Mouse (Mus musculus) thymus, adult 2 months (tissue): ENCODE measurements at regions not wholly inside any gene's neighbourhood (a gene's known extent, or its start where the extent isn't known, plus 50 kb on each side); places are given as distances from the start of the nearest gene placed in this dataset.
A peak's percentile ranks its signal among the peaks of the same experiment; 100 is the strongest.

ENCODE experiments used
- DNase-seq: peaks from one replicate; pipeline ENCODE4 v3.0.0; 2021
- H3K27ac ChIP-seq: fragments of 200-500 bp; 2 replicates; pipeline ENCODE4 v1.5.1; 2012; ENCODE audit warnings: low read length, control low read depth; ENCODE audit not compliant: control insufficient read depth, insufficient read depth
- H3K27me3 ChIP-seq: fragments of 200-500 bp; 2 replicates; pipeline ENCODE4 v1.6.1; 2012; ENCODE audit warnings: mild to moderate bottlenecking, low read length, moderate library complexity, mixed read lengths; ENCODE audit not compliant: control insufficient read depth, insufficient read depth
- H3K36me3 ChIP-seq: fragments of 200-500 bp; 2 replicates; pipeline ENCODE4 v1.6.1; 2012; ENCODE audit warnings: mild to moderate bottlenecking, low read length, moderate library complexity; ENCODE audit not compliant: control insufficient read depth, insufficient read depth
- H3K4me1 ChIP-seq: fragments of 200-500 bp; replicated peaks from 2 replicates; pipeline ENCODE4 v1.6.1; 2012; ENCODE audit warnings: low read length; ENCODE audit not compliant: control insufficient read depth, insufficient read depth
- H3K4me3 ChIP-seq: fragments of 200-500 bp; 2 replicates; pipeline ENCODE4 v1.5.1; 2012; ENCODE audit warnings: mild to moderate bottlenecking, low read length, control low read depth, moderate library complexity; ENCODE audit not compliant: control insufficient read depth, insufficient read depth
- CTCF ChIP-seq: fragments of 200-500 bp; IDR thresholded peaks from 2 replicates; pipeline ENCODE4 v1.5.1; 2012; ENCODE audit warnings: mild to moderate bottlenecking, control low read depth, low read length, moderate library complexity, borderline replicate concordance; ENCODE audit not compliant: control insufficient read depth, poor library complexity, insufficient read depth; ENCODE audit errors: extremely low read depth
- POLR2A ChIP-seq: fragments of 200-500 bp; IDR thresholded peaks from 2 replicates; pipeline ENCODE4 v1.6.1; 2012; ENCODE audit warnings: mild to moderate bottlenecking, low read length, control low read depth, moderate library complexity; ENCODE audit not compliant: control insufficient read depth, poor library complexity, insufficient read depth; ENCODE audit errors: extremely low read depth
- WGBS: fragments of 180-500 bp; shearing (Covaris S2); methylation state at CpG from one replicate; pipeline ENCODE4 v1.1.7; 2018; 5-methylcytosine and 5-hydroxymethylcytosine counted together

DNA sequence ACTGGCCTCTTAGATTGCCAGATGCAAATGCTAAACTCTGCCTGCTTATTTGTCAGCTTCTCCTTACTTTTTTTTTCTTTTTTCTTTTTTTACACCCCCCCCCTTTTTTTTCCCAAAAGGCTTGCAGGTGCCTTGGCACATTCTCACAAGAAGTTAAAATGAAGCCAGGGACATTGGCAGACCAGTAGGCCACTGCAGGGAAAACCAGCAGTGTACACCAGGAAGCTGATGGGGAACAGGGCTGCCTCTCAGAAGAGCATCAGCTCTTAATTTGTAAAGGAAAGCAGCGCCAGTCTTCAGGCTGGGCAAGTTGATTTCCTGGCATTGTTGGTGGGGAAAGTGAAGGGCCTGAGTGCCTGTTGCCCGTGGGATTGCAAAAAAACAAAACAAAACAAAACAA, 83.3 kb downstream of the Gadd45g start:
- Histone ChIP-seq H3K4me3 (no peak overlapping the region), H3K36me3 (no peaks in the 10 kb centered on the region), H3K4me1 (0 out of 2 replicates have a peak, but pooled peaks cover 3% of the 10 kb centered on the region), H3K27me3 (no peaks in the 10 kb centered on the region), H3K27ac (no peak overlapping the region)
- DNase-seq, result no peak
- TF ChIP-seq POLR2A (no peak), CTCF (no peak)
- WGBS, result 60% methylated on average over 2 of the region's 2 CpGs

- DNase-seq, result no peak
- Histone ChIP-seq H3K4me3 (no peak overlapping the region), H3K4me1 (peaks cover 6% of the 10 kb centered on the region; the same call in 1 of the 2 replicates), H3K27me3 (no peaks in the 10 kb centered on the region), H3K36me3 (no peaks in the 10 kb centered on the region), H3K27ac (no peak overlapping the region)
- no peak for TF ChIP-seq CTCF
- TF ChIP-seq POLR2A, result no peak
- WGBS, result 83% methylated on average over 6 of the region's 6 CpGs
Observed at GRCm38 (mm10) chr13:51930301-51930747, 83.8 kb downstream of the Gadd45g start.

GRCm38 (mm10) chr13:51930931-51931330, 84.5 kb downstream of the Gadd45g start:
- Histone ChIP-seq H3K27me3 (no peaks in the 10 kb centered on the region), H3K36me3 (no peaks in the 10 kb centered on the region), H3K4me1 (peaks cover 11% of the 10 kb centered on the region), H3K4me3 (no peak overlapping the region), H3K27ac (no peak overlapping the region)
- DNase-seq, result no peak
- TF ChIP-seq CTCF (no peak), POLR2A (no peak)
- WGBS, result 86% methylated on average over 3 of the region's 3 CpGs

DNA sequence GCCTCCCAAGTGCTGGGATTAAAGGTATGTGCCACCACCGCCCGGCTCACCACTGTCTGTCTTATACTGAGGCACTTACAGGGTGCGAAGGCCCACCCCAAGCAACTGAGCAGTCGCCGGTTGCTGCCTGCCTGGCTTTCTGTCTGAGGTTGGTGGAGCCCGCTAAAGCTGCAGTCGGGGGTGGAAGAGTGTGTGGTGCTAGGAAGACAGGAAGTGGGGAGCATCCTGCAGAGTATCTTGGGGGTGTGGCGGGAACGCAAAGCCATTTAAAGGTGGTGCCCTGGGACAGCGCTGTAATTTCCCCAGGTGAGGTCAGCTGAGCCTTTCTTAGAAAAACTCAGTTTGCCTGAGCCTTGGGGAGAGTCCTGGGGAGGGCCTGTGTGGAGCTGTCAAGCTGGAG, 89.3 kb downstream of the Gadd45g start:
- H3K4me1 ChIP-seq, result peaks cover 28% of the 10 kb centered on the region
- H3K4me3 ChIP-seq, result no peak overlapping the region
- no peaks in the 10 kb centered on the region for H3K27me3 ChIP-seq
- no peaks in the 10 kb centered on the region for H3K36me3 ChIP-seq
- TF ChIP-seq POLR2A, result no peak
- no peak overlapping the region for H3K27ac ChIP-seq
- 17% methylated on average over 10 of the region's 10 CpGs for WGBS
- DNase-seq, result peak; percentile 45

- no peak for DNase-seq
- Histone ChIP-seq H3K27ac (no peak overlapping the region), H3K4me3 (no peak overlapping the region), H3K36me3 (no peaks in the 10 kb centered on the region), H3K27me3 (no peaks in the 10 kb centered on the region), H3K4me1 (peaks cover 28% of the 10 kb centered on the region)
- TF ChIP-seq CTCF, result no peak
- TF ChIP-seq POLR2A, result no peak
- WGBS, result 80% methylated on average over 5 of the region's 5 CpGs
Observed at GRCm38 (mm10) chr13:51936441-51936840, 90.0 kb downstream of the Gadd45g start.

GRCm38 (mm10) chr13:51937898-51938297, 91.4 kb downstream of the Gadd45g start:
- Histone ChIP-seq H3K36me3 (no peaks in the 10 kb centered on the region), H3K27me3 (no peaks in the 10 kb centered on the region), H3K4me3 (no peak overlapping the region), H3K4me1 (peaks cover 28% of the 10 kb centered on the region), H3K27ac (no peak overlapping the region)
- 55% methylated on average over 7 of the region's 7 CpGs for WGBS
- DNase-seq, result peak; percentile 16
- no peak for TF ChIP-seq CTCF
- no peak for TF ChIP-seq POLR2A

- Histone ChIP-seq H3K27ac (no peak overlapping the region), H3K4me1 (peaks cover 28% of the 10 kb centered on the region), H3K4me3 (no peak overlapping the region), H3K27me3 (no peaks in the 10 kb centered on the region), H3K36me3 (no peaks in the 10 kb centered on the region)
- DNase-seq, result no peak
- over 99% methylated on average over 4 of the region's 4 CpGs for WGBS
- TF ChIP-seq POLR2A (no peak), CTCF (no peak)
Observed at GRCm38 (mm10) chr13:51939262-51939661, 92.8 kb downstream of the Gadd45g start.
